Mouse (Mus musculus) midbrain, embryonic 12.5 days (tissue): ENCODE measurements around the gene Irf4. TPM values are rescaled to one million over a fixed set of nuclear protein-coding genes. Genes with fewer than 3 reads are reported as not detected.

ENCODE experiments used
- ATAC-seq: fragments of 200-750 bp; cut with Nextera tagmentation; 2 replicates; pipeline ENCODE4 v1.8.0; 2017; ENCODE audit warnings: low read depth, moderate TSS enrichment, moderate library complexity; ENCODE audit not compliant: low FRiP score
- H3K27ac ChIP-seq: fragments of 300-500 bp; sonication (generic); replicated peaks from 2 replicates; pipeline ENCODE4 v1.5.1; 2016; ENCODE audit warnings: mild to moderate bottlenecking
- H3K27me3 ChIP-seq: fragments of 300-500 bp; sonication (generic); 2 replicates; pipeline ENCODE4 v1.6.1; 2016; ENCODE audit warnings: mild to moderate bottlenecking
- H3K36me3 ChIP-seq: fragments of 300-500 bp; sonication (generic); 2 replicates; pipeline ENCODE4 v1.6.1; 2016
- H3K4me1 ChIP-seq: fragments of 300-500 bp; sonication (generic); 2 replicates; pipeline ENCODE4 v1.6.1; 2016
- H3K4me2 ChIP-seq: fragments of 300-500 bp; sonication (generic); replicated peaks from 2 replicates; pipeline ENCODE4 v1.6.1; 2016; ENCODE audit warnings: mild to moderate bottlenecking, moderate library complexity
- H3K4me3 ChIP-seq: fragments of 300-500 bp; sonication (generic); 2 replicates; pipeline ENCODE4 v1.5.1; 2016; ENCODE audit warnings: mild to moderate bottlenecking
- H3K9ac ChIP-seq: fragments of 300-500 bp; sonication (generic); replicated peaks from 2 replicates; pipeline ENCODE4 v1.6.1; 2016; ENCODE audit warnings: mild to moderate bottlenecking, moderate library complexity
- H3K9me3 ChIP-seq: fragments of 300-500 bp; sonication (generic); 2 replicates; pipeline ENCODE4 v1.6.1; 2016; ENCODE audit warnings: mild to moderate bottlenecking
- WGBS: fragments of 180-500 bp; shearing (Covaris S2); methylation state at CpG from one replicate; pipeline ENCODE4 v1.1.7; 2016; 5-methylcytosine and 5-hydroxymethylcytosine counted together
- polyA plus RNA-seq: library from polyadenylated mRNA; unstranded; fragments of >200 nt; fragmentation: Nextera tagmentation; extraction: Ambion mirVana; gene quantifications from 2 replicates; pipeline ENCODE4 v1.2.1, GENCODE M21; 2016

The Irf4 gene
- polyA plus RNA-seq, 1 experiment from 2014 or later, result 0.08 TPM

DNA sequence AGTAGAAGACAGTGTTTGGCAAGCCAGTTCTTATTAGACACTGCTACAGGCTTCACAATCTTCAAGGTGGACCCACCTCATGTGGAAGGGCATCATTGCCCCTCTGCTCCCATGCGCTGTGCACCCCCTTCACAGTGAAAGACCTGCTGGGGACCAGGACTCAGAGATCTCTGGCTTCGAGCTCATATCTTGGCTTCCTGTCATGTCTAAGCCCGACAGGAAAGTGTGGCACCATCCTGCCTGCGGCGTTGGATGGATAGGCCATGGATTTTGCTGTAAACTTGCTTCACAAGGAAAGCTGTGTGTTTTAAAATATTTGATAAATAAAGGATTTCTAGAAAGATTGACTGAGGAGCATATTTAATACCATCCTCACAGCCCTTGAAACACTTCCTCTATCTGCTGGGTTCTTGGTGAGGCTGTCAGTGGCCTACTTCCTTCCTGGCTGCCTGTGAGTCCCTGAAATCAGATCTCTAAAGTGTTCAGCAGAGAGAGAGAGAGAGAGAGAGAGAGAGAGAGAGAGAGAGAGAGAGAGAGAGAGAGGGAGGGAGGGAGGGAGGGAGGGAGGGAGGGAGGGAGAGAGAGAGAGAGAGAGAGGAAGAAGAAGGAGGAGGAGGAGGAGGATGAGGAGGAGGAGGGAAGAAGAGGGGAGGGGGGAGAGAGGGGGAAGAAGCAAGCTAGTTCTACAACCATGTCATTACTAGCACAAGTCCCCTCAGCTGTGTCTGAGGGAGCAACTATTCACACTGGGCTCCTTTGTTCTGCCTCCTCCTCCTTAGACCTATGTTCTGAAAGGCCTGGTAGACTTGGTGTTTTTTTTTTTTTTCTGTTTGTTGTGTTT lies 17.8 kb downstream of the Irf4 start:
- ATAC-seq, result no peak
- no peak overlapping the region for H3K27ac ChIP-seq
- no peaks in the 10 kb centered on the region for H3K27me3 ChIP-seq
- H3K9ac ChIP-seq, result no peak overlapping the region
- H3K9me3 ChIP-seq, result no peaks in the 10 kb centered on the region
- no peaks in the 10 kb centered on the region for H3K36me3 ChIP-seq
- H3K4me1 ChIP-seq, result no peaks in the 10 kb centered on the region
- no peak overlapping the region for H3K4me3 ChIP-seq
- WGBS, result 100% methylated on average over 5 of the region's 5 CpGs
- H3K4me2 ChIP-seq, result no peak overlapping the region

DNA sequence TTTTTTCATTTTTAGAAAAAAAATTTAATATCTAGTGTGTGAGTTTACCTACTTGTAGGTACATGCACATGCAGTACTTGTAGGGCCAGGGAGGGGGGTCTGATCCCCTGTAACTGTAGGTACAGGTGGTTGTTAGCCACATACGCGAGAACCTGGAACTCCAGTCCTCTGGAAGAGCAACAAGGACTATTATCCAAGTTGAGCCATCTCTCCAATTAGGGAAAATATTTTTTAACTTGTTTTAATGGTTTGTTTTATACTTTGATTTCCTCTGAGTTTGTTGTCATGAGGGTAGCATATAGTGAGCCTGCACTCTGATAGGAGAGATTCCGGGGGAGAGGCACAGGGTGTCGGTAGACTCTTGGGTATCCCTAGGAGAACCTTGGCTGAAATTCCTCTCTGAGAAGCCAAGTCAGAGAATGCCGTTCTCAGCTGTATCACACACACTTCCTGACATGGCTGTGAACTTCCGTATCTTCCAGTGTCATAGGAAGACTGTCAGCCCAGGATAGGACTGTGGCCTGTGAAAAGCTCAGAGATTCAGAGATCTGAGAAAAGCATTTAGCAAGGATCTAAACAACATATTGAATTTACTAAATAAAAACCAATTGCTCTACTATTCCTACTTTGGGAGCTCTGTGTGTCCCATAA lies 18.6 kb downstream of the Irf4 start:
- Histone ChIP-seq H3K9ac (no peak overlapping the region), H3K4me3 (no peak overlapping the region), H3K9me3 (no peaks in the 10 kb centered on the region), H3K27ac (no peak overlapping the region), H3K4me1 (no peaks in the 10 kb centered on the region), H3K4me2 (no peak overlapping the region), H3K36me3 (no peaks in the 10 kb centered on the region), H3K27me3 (no peaks in the 10 kb centered on the region)
- no peak for ATAC-seq
- WGBS, result 92% methylated on average over 6 of the region's 6 CpGs

DNA sequence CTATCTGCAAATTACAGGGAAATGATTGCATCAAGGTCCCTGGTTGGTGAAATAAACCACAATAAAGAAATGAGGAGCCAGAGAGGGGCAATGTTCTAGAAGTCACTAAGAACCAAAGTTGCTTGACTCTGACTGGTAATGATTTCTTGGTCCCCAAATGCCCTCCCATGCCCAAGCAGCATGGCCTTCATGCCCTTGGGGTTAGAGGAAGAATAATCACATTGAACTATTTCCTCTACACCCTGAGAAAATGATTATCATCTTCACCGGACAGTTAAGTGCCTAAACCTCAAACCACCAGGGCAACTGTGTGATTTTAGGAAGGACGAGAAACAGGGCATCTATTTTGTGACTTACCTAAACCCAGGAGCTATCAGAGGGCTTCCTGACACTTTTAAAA lies 27.0 kb downstream of the Irf4 start:
- Histone ChIP-seq H3K9me3 (no peaks in the 10 kb centered on the region), H3K4me2 (no peak overlapping the region), H3K27ac (no peak overlapping the region), H3K36me3 (no peaks in the 10 kb centered on the region), H3K4me1 (no peaks in the 10 kb centered on the region), H3K27me3 (no peaks in the 10 kb centered on the region), H3K9ac (no peak overlapping the region), H3K4me3 (no peak overlapping the region)
- 85% methylated on average over 2 of the region's 2 CpGs for WGBS
- ATAC-seq, result no peak

DNA sequence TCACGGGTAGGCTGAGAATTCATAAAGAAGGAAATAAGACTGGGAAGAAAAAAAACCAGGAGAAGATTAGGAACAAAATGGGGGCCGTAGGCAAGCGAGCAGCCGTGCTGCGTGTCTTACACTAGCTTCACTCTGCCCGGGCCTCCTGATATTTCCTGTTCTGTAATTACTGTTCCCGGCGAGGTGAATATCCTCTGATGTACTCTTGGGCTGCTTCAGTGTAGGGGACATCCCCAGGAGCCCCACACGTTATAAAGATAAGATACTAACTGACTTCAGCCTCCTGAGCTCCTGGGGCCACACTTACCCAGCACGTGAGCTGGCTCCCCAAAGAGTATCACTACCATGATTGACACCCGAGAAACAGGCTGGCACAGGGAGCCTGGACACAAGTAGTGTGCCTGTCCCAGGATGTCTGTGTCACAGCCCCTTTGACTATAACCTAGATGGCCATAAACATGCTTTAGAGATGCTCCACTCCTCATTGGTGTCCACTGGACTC lies 28.7 kb downstream of the Irf4 start:
- Histone ChIP-seq H3K4me1 (no peaks in the 10 kb centered on the region), H3K4me3 (no peak overlapping the region), H3K4me2 (no peak overlapping the region), H3K9me3 (no peaks in the 10 kb centered on the region), H3K27ac (no peak overlapping the region), H3K9ac (no peak overlapping the region), H3K27me3 (no peaks in the 10 kb centered on the region), H3K36me3 (no peaks in the 10 kb centered on the region)
- 79% methylated on average over 11 of the region's 11 CpGs for WGBS
- no peak for ATAC-seq

DNA sequence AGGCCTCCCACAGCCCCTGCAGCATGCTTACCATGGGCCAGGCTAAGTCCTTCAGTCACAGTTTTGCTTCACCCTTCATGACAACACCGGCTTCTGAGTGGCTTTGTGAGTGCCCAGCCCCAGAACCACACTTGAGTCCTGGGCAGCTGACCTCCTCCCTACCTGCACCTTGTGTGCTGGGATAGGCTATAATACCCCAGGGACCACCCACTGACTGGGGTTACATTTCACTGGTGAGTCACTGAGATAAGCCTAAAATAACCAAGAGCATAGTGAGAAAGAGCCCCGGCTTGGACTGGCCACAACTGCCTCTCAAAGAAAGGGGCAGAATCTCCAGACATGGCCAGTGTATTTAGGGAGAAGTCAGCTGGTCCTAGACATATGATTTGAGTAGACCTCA lies 32.9 kb downstream of the Irf4 start:
- Histone ChIP-seq H3K4me1 (no peaks in the 10 kb centered on the region), H3K4me2 (no peak overlapping the region), H3K4me3 (no peak overlapping the region), H3K27ac (no peak overlapping the region), H3K36me3 (no peaks in the 10 kb centered on the region), H3K9me3 (no peaks in the 10 kb centered on the region), H3K9ac (no peak overlapping the region), H3K27me3 (no peaks in the 10 kb centered on the region)
- ATAC-seq, result no peak
- WGBS, result 64% methylated on average over 2 of the region's 2 CpGs

DNA sequence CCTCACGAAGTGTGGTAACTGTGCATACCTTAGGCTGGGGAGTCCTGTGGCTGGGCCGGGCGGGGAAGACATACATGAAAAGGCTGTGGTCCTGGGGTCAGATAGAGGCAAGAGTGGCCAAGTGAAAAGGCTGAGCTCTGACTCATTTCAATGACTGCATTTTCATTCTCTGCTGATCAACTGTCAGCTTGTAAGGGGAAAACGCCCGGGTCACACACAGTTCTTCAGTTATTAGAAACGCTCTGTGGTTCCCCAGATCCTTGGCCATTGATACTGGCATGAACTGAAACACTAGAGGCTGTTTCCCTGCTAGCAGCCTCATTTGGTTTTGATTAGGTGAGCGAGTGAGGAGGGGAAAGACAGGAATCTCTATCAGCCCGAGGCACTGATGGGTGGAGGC lies 33.4 kb downstream of the Irf4 start:
- H3K4me1 ChIP-seq, result no peaks in the 10 kb centered on the region
- no peak overlapping the region for H3K4me3 ChIP-seq
- 60% methylated on average over 8 of the region's 8 CpGs for WGBS
- H3K9me3 ChIP-seq, result no peaks in the 10 kb centered on the region
- H3K4me2 ChIP-seq, result no peak overlapping the region
- H3K9ac ChIP-seq, result no peak overlapping the region
- H3K27ac ChIP-seq, result no peak overlapping the region
- ATAC-seq, result no peak
- H3K36me3 ChIP-seq, result no peaks in the 10 kb centered on the region
- H3K27me3 ChIP-seq, result no peaks in the 10 kb centered on the region

DNA sequence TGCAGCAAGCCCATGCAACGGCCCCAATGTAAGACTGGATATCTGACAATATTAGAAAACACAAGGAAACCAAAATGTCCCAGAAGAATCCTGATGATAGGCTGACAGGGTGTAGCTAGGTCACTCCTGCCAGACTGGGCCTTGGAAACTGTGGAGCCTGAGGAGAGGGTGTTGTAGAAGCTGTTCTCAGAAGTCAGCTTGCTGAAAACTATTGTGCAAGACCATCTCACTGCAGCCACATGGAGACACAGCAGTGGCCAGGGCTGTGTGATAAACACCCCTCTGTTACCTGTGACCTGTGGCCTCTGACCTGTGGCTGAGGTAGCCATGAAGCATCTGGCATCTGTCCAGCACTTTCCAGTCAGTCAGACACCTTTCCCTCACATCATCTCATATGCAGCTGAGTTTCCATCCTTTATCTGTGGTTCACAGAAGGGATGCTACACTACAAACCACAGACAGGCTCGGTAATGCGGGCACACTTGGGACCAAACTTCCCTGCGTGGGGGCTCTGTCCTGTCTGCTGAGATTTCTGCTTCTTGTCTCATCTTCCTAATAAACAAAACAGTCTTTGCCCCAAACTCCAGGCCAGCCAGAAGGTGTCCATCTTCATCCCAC lies 36.5 kb downstream of the Irf4 start:
- Histone ChIP-seq H3K9me3 (no peaks in the 10 kb centered on the region), H3K4me3 (no peak overlapping the region), H3K4me2 (no peak overlapping the region), H3K36me3 (no peaks in the 10 kb centered on the region), H3K9ac (no peak overlapping the region), H3K27ac (no peak overlapping the region), H3K4me1 (no peaks in the 10 kb centered on the region), H3K27me3 (no peaks in the 10 kb centered on the region)
- WGBS, result 90% methylated on average over 4 of the region's 4 CpGs
- no peak for ATAC-seq

DNA sequence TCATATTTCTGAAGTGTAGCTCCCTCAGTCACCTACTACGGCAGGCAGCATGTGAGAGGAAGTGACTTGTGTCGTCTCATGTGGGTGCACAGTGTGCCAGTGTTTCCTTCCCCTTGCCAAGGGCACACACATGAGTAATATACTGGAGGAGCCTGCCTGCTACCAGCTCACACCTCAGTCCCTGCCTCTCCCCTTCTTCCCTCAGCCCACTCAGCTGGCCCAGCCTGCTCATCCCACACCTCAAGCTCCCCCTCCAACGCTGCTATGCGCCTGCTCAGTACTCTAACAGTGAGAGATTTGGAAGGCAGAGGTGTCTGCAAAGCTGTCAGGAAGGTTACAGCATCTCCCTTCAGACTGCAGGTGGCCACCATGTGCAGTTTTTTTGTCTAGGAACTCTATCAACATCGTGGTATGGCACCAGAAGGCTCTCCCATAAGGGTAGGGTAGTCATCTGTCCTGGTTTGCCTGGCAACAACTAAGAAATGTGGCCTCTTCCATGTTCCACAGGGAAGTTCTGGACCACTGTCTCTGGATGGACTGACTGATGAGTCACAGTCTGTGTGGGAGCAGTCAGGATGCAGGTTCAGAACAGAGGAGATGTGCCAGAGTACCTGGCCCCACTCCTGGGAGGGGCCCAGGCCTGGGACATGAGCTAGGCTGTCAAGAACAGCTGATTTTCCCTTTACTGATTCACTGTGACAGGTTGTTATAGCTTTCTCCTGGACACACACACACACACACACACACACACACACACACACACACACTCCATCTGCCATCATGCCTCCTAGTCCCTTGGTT lies 37.4 kb downstream of the Irf4 start:
- Histone ChIP-seq H3K4me1 (no peaks in the 10 kb centered on the region), H3K27ac (no peak overlapping the region), H3K36me3 (no peaks in the 10 kb centered on the region), H3K4me3 (no peak overlapping the region), H3K27me3 (no peaks in the 10 kb centered on the region), H3K4me2 (no peak overlapping the region), H3K9me3 (no peaks in the 10 kb centered on the region), H3K9ac (no peak overlapping the region)
- 83% methylated on average over 5 of the region's 5 CpGs for WGBS
- ATAC-seq, result no peak

DNA sequence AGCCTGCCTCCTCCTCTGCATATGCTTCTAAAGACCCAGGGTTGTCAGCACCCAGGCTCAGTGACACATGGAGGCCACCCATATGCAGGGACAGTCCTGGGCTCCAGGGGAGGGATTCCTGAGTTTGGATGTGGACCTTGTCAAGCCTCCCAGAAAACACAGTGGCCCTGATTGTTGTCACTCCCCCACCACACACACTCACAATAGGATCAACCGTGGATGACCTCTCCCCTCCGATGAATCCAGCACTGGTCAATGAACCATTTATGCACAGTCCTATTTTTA lies 38.0 kb downstream of the Irf4 start:
- Histone ChIP-seq H3K4me1 (no peaks in the 10 kb centered on the region), H3K27ac (no peak overlapping the region), H3K9me3 (no peaks in the 10 kb centered on the region), H3K4me2 (no peak overlapping the region), H3K4me3 (no peak overlapping the region), H3K27me3 (no peaks in the 10 kb centered on the region), H3K36me3 (no peaks in the 10 kb centered on the region), H3K9ac (no peak overlapping the region)
- no peak for ATAC-seq
- WGBS, result 52% methylated on average over 2 of the region's 2 CpGs

DNA sequence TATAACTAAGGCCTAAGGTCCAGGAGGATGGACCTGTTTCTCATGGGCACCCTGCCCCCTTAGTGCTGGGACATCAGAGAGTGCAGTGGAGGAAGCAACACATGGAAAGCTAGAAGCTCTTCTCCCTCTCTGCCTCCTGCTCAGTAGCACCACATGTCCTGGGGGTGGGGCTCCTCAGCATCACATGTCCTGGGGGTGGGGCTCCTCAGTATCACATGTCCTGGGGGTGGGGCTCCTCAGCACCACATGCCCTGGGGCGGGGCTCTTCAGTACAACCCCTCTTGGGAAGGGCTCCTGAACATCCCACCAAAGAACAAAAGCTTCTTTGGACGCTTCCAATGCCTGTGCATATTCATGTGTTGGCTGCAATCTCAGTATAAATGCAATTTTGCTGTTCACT lies 38.5 kb downstream of the Irf4 start:
- no peak overlapping the region for H3K9ac ChIP-seq
- H3K9me3 ChIP-seq, result no peaks in the 10 kb centered on the region
- no peak overlapping the region for H3K4me3 ChIP-seq
- H3K4me1 ChIP-seq, result no peaks in the 10 kb centered on the region
- no peak overlapping the region for H3K4me2 ChIP-seq
- H3K27me3 ChIP-seq, result no peaks in the 10 kb centered on the region
- H3K36me3 ChIP-seq, result no peaks in the 10 kb centered on the region
- 80% methylated on average over 2 of the region's 2 CpGs for WGBS
- H3K27ac ChIP-seq, result no peak overlapping the region
- ATAC-seq, result peak; percentile 38; the same call in 1 of the 2 replicates

DNA sequence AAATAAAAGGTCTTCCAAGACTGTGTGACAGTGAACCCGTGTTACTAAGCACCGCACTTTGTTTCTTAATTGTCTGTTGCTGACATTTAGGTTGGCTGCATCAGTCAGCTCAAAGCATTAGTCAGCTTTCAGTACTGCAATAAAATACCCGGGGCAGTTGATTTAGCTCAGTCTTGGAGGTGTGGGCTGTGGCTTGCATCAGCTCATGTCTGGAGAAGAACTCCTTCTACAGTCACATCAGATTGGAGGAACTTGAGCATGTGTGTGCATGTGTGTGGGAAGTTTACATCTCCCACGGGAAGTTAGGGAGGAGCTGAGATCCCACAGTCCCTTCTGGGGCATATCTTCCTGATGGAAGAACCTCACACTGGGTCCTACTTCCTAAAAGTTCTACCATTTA lies 38.9 kb downstream of the Irf4 start:
- WGBS, result 88% methylated on average over 4 of the region's 4 CpGs
- no peaks in the 10 kb centered on the region for H3K4me1 ChIP-seq
- H3K9ac ChIP-seq, result no peak overlapping the region
- 0 out of 2 replicates have a peak, but pooled peaks have one; percentile 2 for ATAC-seq
- no peak overlapping the region for H3K4me2 ChIP-seq
- no peaks in the 10 kb centered on the region for H3K27me3 ChIP-seq
- no peaks in the 10 kb centered on the region for H3K36me3 ChIP-seq
- no peak overlapping the region for H3K4me3 ChIP-seq
- H3K9me3 ChIP-seq, result no peaks in the 10 kb centered on the region
- H3K27ac ChIP-seq, result no peak overlapping the region

DNA sequence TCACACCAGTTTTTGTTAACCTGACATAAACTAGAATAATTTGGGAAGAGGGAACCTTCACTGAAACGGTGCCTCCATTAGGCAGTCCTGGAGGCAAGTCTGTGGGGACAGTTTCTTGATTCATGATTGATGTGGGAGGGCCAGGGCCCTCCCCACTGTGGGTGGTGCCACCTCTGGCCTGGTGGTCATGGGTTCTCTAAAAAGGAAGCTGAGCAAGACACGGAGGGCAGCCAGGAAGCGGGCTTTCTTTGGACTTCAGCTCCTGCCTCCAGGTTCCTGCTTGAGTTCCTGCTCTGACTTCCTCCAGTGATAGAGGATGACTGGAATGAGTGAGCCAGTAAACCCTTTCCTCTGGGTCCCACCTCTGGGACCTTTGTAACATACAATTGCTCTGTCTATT lies 39.4 kb downstream of the Irf4 start:
- no peak for ATAC-seq
- Histone ChIP-seq H3K4me3 (no peak overlapping the region), H3K9me3 (no peaks in the 10 kb centered on the region), H3K4me1 (no peaks in the 10 kb centered on the region), H3K4me2 (no peak overlapping the region), H3K9ac (no peak overlapping the region), H3K36me3 (no peaks in the 10 kb centered on the region), H3K27ac (no peak overlapping the region), H3K27me3 (no peaks in the 10 kb centered on the region)
- WGBS, result 80% methylated on average over 3 of the region's 3 CpGs
